Mouse (Mus musculus): ENCODE results near the gene Rnls. TPM values are rescaled to one million over a fixed set of nuclear protein-coding genes. Genes with fewer than 3 reads are reported as not detected.

The Rnls gene
- polyA plus RNA-seq, 1 experiment = 0.34 TPM

- H3K4me3 ChIP-seq (ENCODE audit: extremely low read depth, insufficient read depth, insufficient read length) = no peak overlapping the region
- H3K27me3 ChIP-seq (ENCODE audit: control insufficient read depth, insufficient read depth, low read length) = no peaks in the 10 kb centered on the region
- TF ChIP-seq POLR2A (IDR thresholded peaks at IDR 0.05; ENCODE audit: low read depth, low read length) (no peak), CTCF (IDR thresholded peaks at IDR 0.05; ENCODE audit: extremely low read depth, insufficient read depth, insufficient read length, insufficient replicate concordance) (no peak)
- H3K4me1 ChIP-seq (ENCODE audit: control insufficient read depth, insufficient read depth, insufficient read length) = peaks cover 5% of the 10 kb centered on the region; the same call in 1 of the 2 replicates
- DNase-seq (ENCODE audit: low read depth in 1 of 2, low spot score in 2 of 2) = no peak
- H3K36me3 ChIP-seq (ENCODE audit: control insufficient read depth, insufficient read depth, low read length) = no peaks in the 10 kb centered on the region
- no peak overlapping the region for H3K27ac ChIP-seq (ENCODE audit: insufficient read depth, low read length)
These were observed 218.1 kb downstream of the Rnls start for GRCm38 (mm10) chr19:33173991-33174390.

GRCm38 (mm10) chr19:33169881-33170280, 222.2 kb downstream of the Rnls start:
- no peak for DNase-seq (ENCODE audit: low read depth in 1 of 2, low spot score in 2 of 2)
- H3K27me3 ChIP-seq (ENCODE audit: control insufficient read depth, insufficient read depth, low read length) = no peaks in the 10 kb centered on the region
- H3K36me3 ChIP-seq (ENCODE audit: control insufficient read depth, insufficient read depth, low read length) = no peaks in the 10 kb centered on the region
- no peak overlapping the region for H3K27ac ChIP-seq (ENCODE audit: insufficient read depth, low read length)
- TF ChIP-seq CTCF (IDR thresholded peaks at IDR 0.05; ENCODE audit: extremely low read depth, insufficient read depth, insufficient read length, insufficient replicate concordance) = no peak
- no peak for TF ChIP-seq POLR2A (IDR thresholded peaks at IDR 0.05; ENCODE audit: low read depth, low read length)
- H3K4me1 ChIP-seq (ENCODE audit: control insufficient read depth, insufficient read depth, insufficient read length) = no peaks in the 10 kb centered on the region
- H3K4me3 ChIP-seq (ENCODE audit: extremely low read depth, insufficient read depth, insufficient read length) = no peak overlapping the region
- WGBS = 85% methylated on average over 6 of the region's 6 CpGs

DNA sequence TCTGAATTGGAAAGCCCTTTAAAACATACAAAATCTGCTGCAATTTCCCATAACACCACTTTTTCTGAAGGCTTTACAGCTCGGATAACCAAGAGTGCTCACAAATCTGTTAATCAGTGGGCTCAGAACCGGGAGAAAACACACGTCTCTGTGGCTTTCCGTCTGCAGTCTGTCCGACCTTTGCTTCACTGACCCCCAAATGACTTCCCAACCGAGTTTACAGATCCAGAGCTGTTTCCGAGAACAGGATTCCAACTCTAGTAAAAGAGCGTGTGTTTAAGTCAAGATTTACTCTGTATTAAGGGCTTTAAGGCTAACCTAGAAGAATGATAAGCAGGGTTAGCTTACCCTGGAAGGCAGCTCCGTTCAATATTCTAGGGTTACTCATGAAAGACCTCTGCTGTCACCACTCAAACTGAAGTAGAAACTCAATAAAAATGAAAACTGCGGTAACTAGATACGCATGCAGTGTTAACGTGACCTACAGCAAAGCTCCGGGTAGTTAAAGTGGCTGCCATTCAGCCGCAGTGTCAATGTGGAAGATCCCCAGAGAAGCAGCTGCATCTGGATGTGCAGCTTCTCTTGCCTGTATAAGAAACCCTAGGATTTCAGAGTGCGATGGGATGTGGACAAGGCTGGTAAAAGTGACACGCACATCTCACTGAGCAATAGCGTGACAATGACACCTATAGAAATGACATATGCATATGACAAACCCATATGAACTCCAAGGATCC, 224.4 kb downstream of the Rnls start:
- H3K36me3 ChIP-seq (ENCODE audit: control insufficient read depth, insufficient read depth, low read length) = no peaks in the 10 kb centered on the region
- no peak for DNase-seq (ENCODE audit: low read depth in 1 of 2, low spot score in 2 of 2)
- no peaks in the 10 kb centered on the region for H3K27me3 ChIP-seq (ENCODE audit: control insufficient read depth, insufficient read depth, low read length)
- WGBS = 88% methylated on average over 17 of the region's 17 CpGs
- TF ChIP-seq POLR2A (IDR thresholded peaks at IDR 0.05; ENCODE audit: low read depth, low read length) = no peak
- TF ChIP-seq CTCF (IDR thresholded peaks at IDR 0.05; ENCODE audit: extremely low read depth, insufficient read depth, insufficient read length, insufficient replicate concordance) = no peak
- H3K4me3 ChIP-seq (ENCODE audit: extremely low read depth, insufficient read depth, insufficient read length) = no peak overlapping the region
- H3K4me1 ChIP-seq (ENCODE audit: control insufficient read depth, insufficient read depth, insufficient read length) = no peaks in the 10 kb centered on the region
- no peak overlapping the region for H3K27ac ChIP-seq (ENCODE audit: insufficient read depth, low read length)

GRCm38 (mm10) chr19:33164801-33165200, 227.3 kb downstream of the Rnls start:
- Histone ChIP-seq H3K27ac (ENCODE audit: insufficient read depth, low read length) (no peak overlapping the region), H3K27me3 (ENCODE audit: control insufficient read depth, insufficient read depth, low read length) (no peaks in the 10 kb centered on the region), H3K4me1 (ENCODE audit: control insufficient read depth, insufficient read depth, insufficient read length) (no peaks in the 10 kb centered on the region), H3K4me3 (ENCODE audit: extremely low read depth, insufficient read depth, insufficient read length) (no peak overlapping the region), H3K36me3 (ENCODE audit: control insufficient read depth, insufficient read depth, low read length) (no peaks in the 10 kb centered on the region)
- whole genome bisulfite sequencing = 55% methylated on average over 5 of the region's 5 CpGs
- no peak for DNase-seq (ENCODE audit: low read depth in 1 of 2, low spot score in 2 of 2)
- no peak for TF ChIP-seq POLR2A (IDR thresholded peaks at IDR 0.05; ENCODE audit: low read depth, low read length)
- no peak for TF ChIP-seq CTCF (IDR thresholded peaks at IDR 0.05; ENCODE audit: extremely low read depth, insufficient read depth, insufficient read length, insufficient replicate concordance)

GRCm38 (mm10) chr19:33161903-33162302, 230.2 kb downstream of the Rnls start:
- H3K27me3 ChIP-seq (ENCODE audit: control insufficient read depth, insufficient read depth, low read length) = no peaks in the 10 kb centered on the region
- no peak overlapping the region for H3K4me3 ChIP-seq (ENCODE audit: extremely low read depth, insufficient read depth, insufficient read length)
- H3K4me1 ChIP-seq (ENCODE audit: control insufficient read depth, insufficient read depth, insufficient read length) = no peaks in the 10 kb centered on the region
- H3K36me3 ChIP-seq (ENCODE audit: control insufficient read depth, insufficient read depth, low read length) = no peaks in the 10 kb centered on the region
- H3K27ac ChIP-seq (ENCODE audit: insufficient read depth, low read length) = no peak overlapping the region
- TF ChIP-seq CTCF (IDR thresholded peaks at IDR 0.05; ENCODE audit: extremely low read depth, insufficient read depth, insufficient read length, insufficient replicate concordance) (no peak), POLR2A (IDR thresholded peaks at IDR 0.05; ENCODE audit: low read depth, low read length) (no peak)
- WGBS = 92% methylated on average over 1 of the region's 1 CpGs
- no peak for DNase-seq (ENCODE audit: low read depth in 1 of 2, low spot score in 2 of 2)

- H3K27me3 ChIP-seq (ENCODE audit: control insufficient read depth, insufficient read depth, low read length) = no peaks in the 10 kb centered on the region
- no peak for DNase-seq (ENCODE audit: low read depth in 1 of 2, low spot score in 2 of 2)
- no peak overlapping the region for H3K4me3 ChIP-seq (ENCODE audit: extremely low read depth, insufficient read depth, insufficient read length)
- 87% methylated on average over 2 of the region's 2 CpGs for WGBS
- no peak for TF ChIP-seq CTCF (IDR thresholded peaks at IDR 0.05; ENCODE audit: extremely low read depth, insufficient read depth, insufficient read length, insufficient replicate concordance)
- TF ChIP-seq POLR2A (IDR thresholded peaks at IDR 0.05; ENCODE audit: low read depth, low read length) = no peak
- no peaks in the 10 kb centered on the region for H3K4me1 ChIP-seq (ENCODE audit: control insufficient read depth, insufficient read depth, insufficient read length)
- no peaks in the 10 kb centered on the region for H3K36me3 ChIP-seq (ENCODE audit: control insufficient read depth, insufficient read depth, low read length)
- no peak overlapping the region for H3K27ac ChIP-seq (ENCODE audit: insufficient read depth, low read length)
These were observed 232.2 kb downstream of the Rnls start for GRCm38 (mm10) chr19:33159897-33160296.

DNA sequence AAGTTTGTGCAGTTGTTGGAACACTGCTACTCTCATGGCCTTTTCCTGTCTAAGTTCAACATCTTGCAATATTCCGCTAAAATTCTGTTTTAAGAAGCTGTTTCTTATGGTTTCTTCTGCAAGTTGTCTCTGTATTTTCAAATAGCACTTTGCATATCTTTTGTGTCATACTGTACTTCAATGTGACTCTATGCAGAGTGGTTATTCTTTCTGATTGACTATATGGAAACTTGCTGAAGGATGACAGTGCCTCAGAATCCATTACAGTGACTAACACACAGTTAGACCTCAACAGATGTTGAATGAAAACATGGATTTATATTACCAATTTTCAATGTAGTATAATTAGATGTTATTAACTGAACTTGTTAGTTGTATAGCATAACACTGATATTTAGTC, 232.9 kb downstream of the Rnls start:
- Histone ChIP-seq H3K27ac (ENCODE audit: insufficient read depth, low read length) (no peak overlapping the region), H3K27me3 (ENCODE audit: control insufficient read depth, insufficient read depth, low read length) (no peaks in the 10 kb centered on the region), H3K36me3 (ENCODE audit: control insufficient read depth, insufficient read depth, low read length) (no peaks in the 10 kb centered on the region), H3K4me3 (ENCODE audit: extremely low read depth, insufficient read depth, insufficient read length) (no peak overlapping the region), H3K4me1 (ENCODE audit: control insufficient read depth, insufficient read depth, insufficient read length) (no peaks in the 10 kb centered on the region)
- TF ChIP-seq POLR2A (IDR thresholded peaks at IDR 0.05; ENCODE audit: low read depth, low read length) = no peak
- no peak for TF ChIP-seq CTCF (IDR thresholded peaks at IDR 0.05; ENCODE audit: extremely low read depth, insufficient read depth, insufficient read length, insufficient replicate concordance)
- 86% methylated on average over 1 of the region's 1 CpGs for WGBS
- DNase-seq (ENCODE audit: low read depth in 1 of 2, low spot score in 2 of 2) = no peak

Measured in spleen, adult 2 months (tissue).